Mouse (Mus musculus) lung, postnatal 0 days (tissue): ENCODE measurements around the gene Smdt1.

ENCODE experiments used
- CTCF ChIP-seq: IDR thresholded peaks from 2 replicates; pipeline ENCODE4 v1.5.1; 2016; ENCODE audit warnings: antibody characterized with exemption, mild to moderate bottlenecking
- EP300 ChIP-seq: IDR thresholded peaks from 2 replicates; pipeline ENCODE4 v1.6.1; 2016; ENCODE audit warnings: antibody characterized with exemption, mild to moderate bottlenecking, control low read depth

DNA sequence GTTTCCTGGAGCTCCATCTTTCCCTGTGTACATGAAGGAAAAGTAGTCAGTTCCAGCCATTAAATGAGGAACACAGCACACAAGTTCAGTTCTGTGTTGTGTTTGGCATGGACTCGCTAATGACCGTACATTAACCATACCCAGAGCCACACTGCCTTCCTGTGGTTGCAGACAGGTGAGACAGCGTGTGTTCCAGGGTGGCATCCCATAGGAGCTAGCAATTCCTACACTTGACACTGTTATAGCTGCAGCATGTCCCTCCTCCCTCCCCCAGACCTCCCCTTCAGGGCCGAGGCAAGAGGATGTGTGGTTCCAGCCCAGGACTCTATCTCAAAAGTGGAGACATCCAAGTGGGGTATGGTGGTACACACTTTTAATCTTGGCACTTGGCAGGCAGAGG lies 11.6 kb downstream of the Smdt1 start:
- TF ChIP-seq EP300 (no peak), CTCF (no peak)
